Mouse (Mus musculus): Measurements from ENCODE around the gene Rpl4. TPM values are rescaled to one million over a fixed set of nuclear protein-coding genes. Genes with fewer than 3 reads are reported as not detected.
"Not testable (repeated sequence)": the region's sequence is repeated elsewhere in the genome, so short reads cannot be mapped to it uniquely, and the experiment has no call there.

Rpl4 gene
- polyA plus RNA-seq, 1 experiment from 2014 or later, result 902 TPM

DNA sequence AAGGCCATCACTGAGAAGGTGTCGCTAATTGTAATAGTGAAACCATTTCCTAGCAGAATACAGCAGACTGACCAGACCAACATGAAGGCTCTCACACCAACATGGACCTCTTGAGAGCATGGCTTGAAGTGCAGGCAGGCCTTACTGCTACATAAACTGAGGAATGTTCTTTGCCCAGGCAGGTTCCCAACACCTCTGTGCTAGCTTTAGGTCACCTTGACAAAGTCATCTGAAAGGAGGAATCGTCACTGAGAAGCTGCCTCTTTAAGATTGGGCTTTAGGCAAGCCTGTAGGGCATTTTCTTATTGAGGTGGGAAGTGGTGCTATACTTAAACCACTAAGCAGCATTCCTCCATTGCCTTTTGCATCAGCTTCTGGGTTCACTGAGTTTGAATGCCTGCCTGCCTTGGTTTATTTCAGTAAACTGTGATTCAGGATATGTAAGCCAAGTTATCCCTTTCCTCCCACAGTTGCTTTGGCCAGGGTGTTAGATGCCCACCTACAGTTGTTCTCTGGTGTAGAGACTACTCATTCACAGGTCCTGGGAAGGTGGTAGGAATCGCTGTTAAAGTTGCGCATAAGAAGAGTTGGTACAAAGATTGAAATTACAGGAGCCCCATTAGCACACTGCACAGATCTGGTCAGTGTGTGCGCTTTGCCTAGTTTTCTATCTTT, 11.1 kb downstream of the Rpl4 start:
- Histone ChIP-seq H3K27me3 (ENCODE audit: control insufficient read depth, insufficient read depth, low read length) (no peaks in the 10 kb centered on the region), H3K4me2 (replicated peaks; ENCODE audit: low read depth) (no peak overlapping the region), H3K9me3 (ENCODE audit: control insufficient read depth, low read length) (no peaks in the 10 kb centered on the region), H3K36me3 (ENCODE audit: control insufficient read depth, insufficient read depth, low read length) (peaks cover 7% of the 10 kb centered on the region; the same call in 1 of the 2 replicates), H3K4me3 (ENCODE audit: low read depth, low read length) (no peak overlapping the region), H3K9ac (ENCODE audit: low read length) (no peak overlapping the region), H3K4me1 (replicated peaks; ENCODE audit: control insufficient read depth, insufficient read depth) (no peaks in the 10 kb centered on the region), H3K27ac (replicated peaks) (peak overlapping the region; percentile 41; the same call in 1 of the 2 replicates)
- 82% methylated on average over 5 of the region's 5 CpGs for WGBS
- TF ChIP-seq EP300 (optimal IDR thresholded peaks at IDR 0.05) (no peak), CTCF (IDR thresholded peaks at IDR 0.05; ENCODE audit: low read depth) (no peak)
- ATAC-seq (ENCODE audit: low FRiP score, low TSS enrichment) (no peak), DNase-seq (ENCODE audit: low spot score) (no peak)

DNA sequence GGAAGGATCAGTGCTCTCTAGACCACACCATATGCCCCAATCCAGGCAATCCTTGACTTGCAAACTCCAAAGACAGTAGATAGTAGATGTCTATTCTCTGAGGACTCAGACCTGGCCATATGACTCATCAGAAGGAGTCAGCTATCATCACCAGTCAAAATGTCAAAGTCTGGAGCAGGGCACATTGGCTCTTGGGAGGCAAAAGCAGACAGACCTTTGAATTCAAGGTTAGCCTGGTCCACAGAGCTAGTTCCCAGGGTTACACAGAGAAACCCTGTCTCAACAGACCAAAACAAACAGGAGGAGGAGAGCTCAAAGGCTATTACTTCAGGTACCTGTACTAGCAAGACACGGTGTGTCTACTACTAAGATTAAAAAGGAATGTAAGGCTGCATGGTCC, 20.7 kb downstream of the Rpl4 start:
- H3K9me3 ChIP-seq (ENCODE audit: control insufficient read depth, low read length), result no peaks in the 10 kb centered on the region
- H3K27ac ChIP-seq (replicated peaks), result no peak overlapping the region
- ATAC-seq (ENCODE audit: low FRiP score, low TSS enrichment) (no peak), DNase-seq (ENCODE audit: low spot score) (no peak)
- H3K36me3 ChIP-seq (ENCODE audit: control insufficient read depth, insufficient read depth, low read length), result peaks cover 26% of the 10 kb centered on the region
- H3K4me2 ChIP-seq (replicated peaks; ENCODE audit: low read depth), result no peak overlapping the region
- no peaks in the 10 kb centered on the region for H3K27me3 ChIP-seq (ENCODE audit: control insufficient read depth, insufficient read depth, low read length)
- no peak overlapping the region for H3K4me3 ChIP-seq (ENCODE audit: low read depth, low read length)
- 59% methylated on average over 1 of the region's 1 CpGs for WGBS
- no peaks in the 10 kb centered on the region for H3K4me1 ChIP-seq (replicated peaks; ENCODE audit: control insufficient read depth, insufficient read depth)
- TF ChIP-seq CTCF (IDR thresholded peaks at IDR 0.05; ENCODE audit: low read depth) (no peak), EP300 (optimal IDR thresholded peaks at IDR 0.05) (no peak)
- no peak overlapping the region for H3K9ac ChIP-seq (ENCODE audit: low read length)

DNA sequence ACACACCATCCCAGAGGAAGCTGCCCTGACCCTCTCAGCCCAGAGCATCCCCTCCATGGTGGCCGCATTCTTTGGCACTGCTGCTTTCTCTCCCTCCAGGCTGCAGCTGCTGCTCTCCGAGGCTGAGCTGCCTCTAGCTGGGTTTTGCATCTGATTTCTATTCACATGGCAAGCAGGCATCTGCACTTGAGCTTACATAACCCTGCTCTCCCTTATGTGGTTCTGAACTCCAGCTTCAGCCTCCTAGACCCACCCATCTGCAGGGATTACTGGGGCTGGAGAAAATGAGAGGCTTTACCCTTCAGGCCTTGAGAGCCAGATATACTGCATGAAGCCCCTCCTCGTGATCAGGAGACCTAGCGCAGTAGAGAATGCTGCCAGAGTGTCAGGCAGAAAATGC, 22.4 kb downstream of the Rpl4 start:
- peaks cover 24% of the 10 kb centered on the region for H3K36me3 ChIP-seq (ENCODE audit: control insufficient read depth, insufficient read depth, low read length)
- H3K4me2 ChIP-seq (replicated peaks; ENCODE audit: low read depth), result no peak overlapping the region
- DNase-seq (ENCODE audit: low spot score), result no peak
- H3K9ac ChIP-seq (ENCODE audit: low read length), result no peak overlapping the region
- no peaks in the 10 kb centered on the region for H3K9me3 ChIP-seq (ENCODE audit: control insufficient read depth, low read length)
- WGBS, result 66% methylated on average over 4 of the region's 4 CpGs
- H3K27ac ChIP-seq (replicated peaks), result no peak overlapping the region
- no peak for ATAC-seq (ENCODE audit: low FRiP score, low TSS enrichment)
- no peak for TF ChIP-seq EP300 (optimal IDR thresholded peaks at IDR 0.05)
- no peaks in the 10 kb centered on the region for H3K27me3 ChIP-seq (ENCODE audit: control insufficient read depth, insufficient read depth, low read length)
- H3K4me1 ChIP-seq (replicated peaks; ENCODE audit: control insufficient read depth, insufficient read depth), result no peaks in the 10 kb centered on the region
- no peak overlapping the region for H3K4me3 ChIP-seq (ENCODE audit: low read depth, low read length)

DNA sequence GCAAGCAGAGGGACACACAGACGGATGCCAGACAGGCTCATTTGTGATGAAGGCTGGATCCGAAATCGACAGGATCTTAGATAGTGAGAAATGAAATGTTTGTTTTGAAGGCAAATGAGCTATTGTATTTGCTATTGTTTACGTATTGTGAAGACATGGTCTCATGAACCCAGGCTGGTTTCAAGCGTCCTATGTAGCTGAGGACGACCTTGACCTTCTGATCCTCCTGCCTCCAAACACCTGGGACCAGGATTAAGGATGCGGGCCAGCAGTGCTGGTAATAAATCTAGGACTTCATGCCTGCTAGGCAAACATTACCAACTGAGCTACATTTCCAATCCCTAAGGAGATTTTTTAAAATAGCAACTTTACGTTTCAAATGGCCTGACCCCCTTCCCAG, 24.3 kb downstream of the Rpl4 start:
- Histone ChIP-seq H3K4me3 (ENCODE audit: low read depth, low read length) (no peak overlapping the region), H3K36me3 (ENCODE audit: control insufficient read depth, insufficient read depth, low read length) (peaks cover 9% of the 10 kb centered on the region), H3K4me2 (replicated peaks; ENCODE audit: low read depth) (no peak overlapping the region), H3K27me3 (ENCODE audit: control insufficient read depth, insufficient read depth, low read length) (no peaks in the 10 kb centered on the region), H3K4me1 (replicated peaks; ENCODE audit: control insufficient read depth, insufficient read depth) (no peaks in the 10 kb centered on the region), H3K27ac (replicated peaks) (no peak overlapping the region), H3K9me3 (ENCODE audit: control insufficient read depth, low read length) (no peaks in the 10 kb centered on the region), H3K9ac (ENCODE audit: low read length) (no peak overlapping the region)
- ATAC-seq (ENCODE audit: low FRiP score, low TSS enrichment) (no peak), DNase-seq (ENCODE audit: low spot score) (no peak)
- WGBS, result 82% methylated on average over 8 of the region's 8 CpGs
- TF ChIP-seq EP300 (optimal IDR thresholded peaks at IDR 0.05) (no peak), CTCF (IDR thresholded peaks at IDR 0.05; ENCODE audit: low read depth) (no peak)

DNA sequence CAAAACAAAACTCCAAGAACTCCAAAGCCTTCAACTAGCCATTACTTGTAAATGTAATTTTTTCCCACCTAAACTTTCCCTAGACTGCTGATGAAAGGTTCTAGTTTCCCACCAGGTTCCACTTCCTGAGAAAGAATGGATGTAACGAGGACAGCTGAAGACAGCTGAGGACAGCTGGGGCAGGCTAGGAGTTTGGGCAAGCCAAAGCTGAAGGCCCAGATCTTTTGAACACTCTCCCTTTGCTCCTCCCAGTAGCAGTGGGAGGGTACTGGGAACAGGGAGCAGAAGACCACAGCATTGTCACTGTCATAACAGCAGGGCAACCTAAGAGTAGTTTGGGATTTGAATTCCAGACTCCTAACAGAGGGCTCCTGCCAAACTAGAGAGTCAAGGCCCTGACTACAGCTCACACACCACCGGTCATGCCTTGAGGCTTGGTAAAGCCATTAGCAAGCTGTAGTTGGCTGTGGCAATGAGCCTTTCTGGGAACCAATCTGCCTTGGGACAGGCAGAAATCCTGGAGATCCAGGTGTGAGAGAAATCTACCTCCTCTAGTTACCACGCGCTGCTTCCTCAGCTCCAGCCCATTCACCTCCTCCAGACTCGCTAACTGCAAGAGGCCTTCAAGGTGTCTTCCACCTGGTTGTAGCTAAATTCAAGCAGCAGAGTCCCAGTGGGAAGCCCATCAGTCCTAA, 25.0 kb downstream of the Rpl4 start:
- Histone ChIP-seq H3K27ac (replicated peaks) (peak overlapping the region; percentile 73), H3K27me3 (ENCODE audit: control insufficient read depth, insufficient read depth, low read length) (no peaks in the 10 kb centered on the region), H3K4me3 (ENCODE audit: low read depth, low read length) (no peak overlapping the region), H3K4me2 (replicated peaks; ENCODE audit: low read depth) (no peak overlapping the region), H3K4me1 (replicated peaks; ENCODE audit: control insufficient read depth, insufficient read depth) (no peaks in the 10 kb centered on the region), H3K9ac (ENCODE audit: low read length) (no peak overlapping the region), H3K36me3 (ENCODE audit: control insufficient read depth, insufficient read depth, low read length) (0 out of 2 replicates have a peak, but pooled peaks cover 5% of the 10 kb centered on the region), H3K9me3 (ENCODE audit: control insufficient read depth, low read length) (no peaks in the 10 kb centered on the region)
- 94% methylated on average over 5 of the region's 5 CpGs for WGBS
- TF ChIP-seq CTCF (IDR thresholded peaks at IDR 0.05; ENCODE audit: low read depth) (no peak), EP300 (optimal IDR thresholded peaks at IDR 0.05) (no peak)
- no peak for ATAC-seq (ENCODE audit: low FRiP score, low TSS enrichment)
- no peak for DNase-seq (ENCODE audit: low spot score)

DNA sequence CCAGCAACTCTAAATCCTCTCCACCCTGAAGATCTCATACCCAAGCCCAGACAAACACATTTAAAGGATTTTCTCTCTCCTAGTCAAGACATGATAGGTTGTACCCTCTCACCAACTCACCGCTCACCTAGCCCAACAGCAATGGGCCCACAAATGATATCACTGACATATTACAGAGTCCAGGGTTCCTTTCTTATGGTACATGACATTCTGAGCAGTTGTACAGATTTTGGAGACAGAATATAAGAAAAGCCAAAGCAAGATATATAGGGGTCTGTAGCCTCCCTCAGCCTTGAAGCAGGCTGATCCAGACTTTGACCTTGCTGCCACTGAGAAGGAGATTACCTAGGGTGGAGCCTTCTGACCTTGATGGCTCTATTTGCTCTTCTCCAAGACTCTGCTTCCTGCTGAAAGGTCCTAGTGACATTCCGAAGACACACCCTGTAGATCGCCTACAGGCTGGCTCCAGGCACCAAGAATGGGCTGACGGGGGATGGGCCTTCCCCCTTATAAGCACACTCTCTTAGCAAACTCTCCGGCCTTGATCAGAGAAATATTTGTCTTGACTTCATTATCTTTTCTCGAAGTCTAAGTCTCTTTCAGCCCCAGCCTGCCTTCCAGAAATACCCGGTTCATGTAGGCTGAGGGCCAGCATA, 25.7 kb downstream of the Rpl4 start:
- H3K9ac ChIP-seq (ENCODE audit: low read length); H3K4me2 ChIP-seq (replicated peaks; ENCODE audit: low read depth); H3K36me3 ChIP-seq (ENCODE audit: control insufficient read depth, insufficient read depth, low read length); H3K4me1 ChIP-seq (replicated peaks; ENCODE audit: control insufficient read depth, insufficient read depth); H3K4me3 ChIP-seq (ENCODE audit: low read depth, low read length); H3K9me3 ChIP-seq (ENCODE audit: control insufficient read depth, low read length); H3K27me3 ChIP-seq (ENCODE audit: control insufficient read depth, insufficient read depth, low read length): not testable (repeated sequence)
- DNase-seq (ENCODE audit: low spot score), result peak; percentile 68
- peak overlapping the region; percentile 79 for H3K27ac ChIP-seq (replicated peaks)
- WGBS, result 64% methylated on average over 7 of the region's 7 CpGs
- peak; percentile 27 for ATAC-seq (ENCODE audit: low FRiP score, low TSS enrichment)

Data from stomach, postnatal 0 days (tissue).